Mouse (Mus musculus) limb, embryonic 14.5 days (tissue): ENCODE data around the gene Aldh1b1. TPM values are rescaled to one million over a fixed set of nuclear protein-coding genes. Genes with fewer than 3 reads are reported as not detected.
A peak's percentile ranks its signal among the peaks of the same experiment; 100 is the strongest.

Experiments
- ATAC-seq: fragments of 200-750 bp; cut with Nextera tagmentation; 2 replicates; pipeline ENCODE4 v1.8.0; 2017; ENCODE audit warnings: low read depth, moderate number of reproducible peaks, moderate TSS enrichment; ENCODE audit not compliant: low FRiP score
- DNase-seq: peaks from one replicate; pipeline ENCODE4 v3.0.0-alpha.2; 2015; ENCODE audit warnings: low spot score
- H3K27ac ChIP-seq: fragments of 300-500 bp; sonication (generic); replicated peaks from 2 replicates; pipeline ENCODE4 v1.5.1; 2014; ENCODE audit warnings: low read depth, mild to moderate bottlenecking, low read length, moderate library complexity, mixed read lengths
- H3K27me3 ChIP-seq: fragments of 300-500 bp; sonication (generic); 2 replicates; pipeline ENCODE4 v1.6.1; 2014; ENCODE audit warnings: low read length, mixed read lengths; ENCODE audit not compliant: control insufficient read depth, insufficient read depth
- H3K36me3 ChIP-seq: fragments of 300-500 bp; sonication (generic); 2 replicates; pipeline ENCODE4 v1.6.1; 2014; ENCODE audit warnings: mild to moderate bottlenecking, low read length, moderate library complexity, mixed read lengths; ENCODE audit not compliant: control insufficient read depth, insufficient read depth
- H3K4me1 ChIP-seq: fragments of 300-500 bp; sonication (generic); 2 replicates; pipeline ENCODE4 v1.6.1; 2014; ENCODE audit warnings: antibody characterized with exemption, low read length, mixed read lengths; ENCODE audit not compliant: control insufficient read depth, insufficient read depth
- H3K4me2 ChIP-seq: fragments of 300-500 bp; sonication (generic); replicated peaks from 2 replicates; pipeline ENCODE4 v1.6.1; 2014; ENCODE audit warnings: low read depth, mild to moderate bottlenecking, low read length, moderate library complexity; ENCODE audit not compliant: severe bottlenecking
- H3K4me3 ChIP-seq: fragments of 300-500 bp; sonication (generic); replicated peaks from 2 replicates; pipeline ENCODE4 v1.5.1; 2014; ENCODE audit warnings: low read length
- H3K9ac ChIP-seq: fragments of 300-500 bp; sonication (generic); 2 replicates; pipeline ENCODE4 v1.6.1; 2014; ENCODE audit warnings: mild to moderate bottlenecking, low read depth, low read length, moderate library complexity; ENCODE audit not compliant: severe bottlenecking
- H3K9me3 ChIP-seq: fragments of 300-500 bp; sonication (generic); 2 replicates; pipeline ENCODE4 v1.6.1; 2016; ENCODE audit warnings: low read length; ENCODE audit not compliant: control insufficient read depth
- POLR2A ChIP-seq: fragments of 200-500 bp; IDR thresholded peaks from 2 replicates; pipeline ENCODE4 v1.8.0; 2012; ENCODE audit warnings: inconsistent platforms, mild to moderate bottlenecking, moderate library complexity, borderline replicate concordance; ENCODE audit not compliant: insufficient read depth, insufficient read length; ENCODE audit errors: extremely low read depth
- WGBS: fragments of 180-500 bp; shearing (Covaris S2); extraction: QIAGEN DNeasy Blood & Tissue Kit; methylation state at CpG from one replicate; pipeline ENCODE4 v1.1.7; 2014; 5-methylcytosine and 5-hydroxymethylcytosine counted together
- polyA plus RNA-seq, 2 experiments: library from polyadenylated mRNA; depleted of rRNA in 1 of 2; stranded (reverse) in 1 of 2; unstranded in 1 of 2; fragments of >200 nt; fragmentation: Nextera tagmentation in 1 of 2; extraction: Ambion mirVana in 1 of 2; gene quantifications; 2 replicates each; pipeline versions ENCODE4 v1.2.1 to v1.2.3; 2012 to 2014

The Aldh1b1 gene
- polyA plus RNA-seq (2012; rRNA removed) (1.3 and 3.1 TPM in 2 replicates), polyA plus RNA-seq (2014; fragmentation: Nextera tagmentation; extraction: Ambion mirVana) (0.83 and 1.0 TPM in 2 replicates)

GRCm38 (mm10) chr4:45798964-45799363 lies at the start of gene Aldh1b1:
TSS of gene Aldh1b1 (plus strand) at chr4:45799022.
- Histone ChIP-seq H3K9ac (peak within 1 kb of the TSS; percentile 45), H3K4me1 (peaks cover 6% of the 10 kb centered on the region; the same call in 1 of the 2 replicates), H3K9me3 (no peaks in the 10 kb centered on the region), H3K27ac (no peak within 1 kb of the TSS), H3K27me3 (peaks cover 3% of the 10 kb centered on the region; the same call in 1 of the 2 replicates), H3K4me2 (peak within 1 kb of the TSS; percentile 76), H3K36me3 (no peaks in the 10 kb centered on the region), H3K4me3 (peak within 1 kb of the TSS; percentile 40)
- peak; percentile 80 for ATAC-seq
- WGBS = under 1% methylated on average over 22 of the region's 26 CpGs
- peak; percentile 66 for DNase-seq
- no peak for TF ChIP-seq POLR2A

DNA sequence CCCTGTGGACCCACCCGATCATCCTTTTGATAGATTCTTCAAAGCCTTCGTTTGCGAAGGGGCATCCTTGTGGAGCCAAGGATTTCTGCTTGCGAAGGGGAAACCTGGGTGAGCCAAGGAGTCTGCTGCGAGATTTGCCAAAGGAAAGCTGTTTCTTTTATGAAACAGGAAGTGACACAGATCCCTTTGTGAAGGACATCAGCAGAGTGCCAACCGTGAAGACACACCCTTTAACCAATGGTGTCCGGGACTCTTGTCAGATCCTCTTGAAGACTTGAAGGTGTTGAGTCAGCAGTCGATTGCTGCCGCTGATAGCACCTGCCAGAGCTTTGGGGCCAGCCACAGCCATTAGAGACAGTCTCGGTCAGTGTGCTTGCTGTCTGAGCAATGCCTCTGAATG lies 49.4 kb upstream of the Aldh1b1 start:
- H3K27ac ChIP-seq = no peak overlapping the region
- 76% methylated on average over 10 of the region's 10 CpGs for WGBS
- no peak overlapping the region for H3K4me3 ChIP-seq
- H3K9me3 ChIP-seq = no peaks in the 10 kb centered on the region
- ATAC-seq (no peak), DNase-seq (no peak)
- no peak overlapping the region for H3K4me2 ChIP-seq
- no peaks in the 10 kb centered on the region for H3K36me3 ChIP-seq
- no peak for TF ChIP-seq POLR2A
- no peaks in the 10 kb centered on the region for H3K27me3 ChIP-seq
- H3K4me1 ChIP-seq = peaks cover 7% of the 10 kb centered on the region; the same call in 1 of the 2 replicates
- no peak overlapping the region for H3K9ac ChIP-seq

DNA sequence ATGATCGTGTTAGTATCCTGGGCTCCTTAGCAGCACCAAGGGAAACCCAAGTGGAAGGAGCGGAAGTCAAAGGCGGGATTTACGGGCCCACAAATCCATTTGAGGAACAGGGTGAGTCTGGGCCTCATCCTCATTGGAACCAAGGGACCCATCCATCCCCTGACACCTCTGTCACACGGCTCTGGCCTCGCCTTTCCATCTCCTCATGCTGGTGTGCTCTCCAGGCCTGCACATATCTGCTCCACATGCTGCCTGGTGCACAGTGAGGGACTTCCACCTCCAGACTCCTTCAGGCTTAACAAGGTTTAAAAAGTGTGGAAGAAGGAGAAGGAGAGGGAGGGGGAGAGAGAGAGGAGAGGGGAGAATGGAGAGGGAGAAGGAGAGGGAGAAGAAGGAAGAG lies 48.3 kb upstream of the Aldh1b1 start:
- H3K9ac ChIP-seq = no peak overlapping the region
- H3K9me3 ChIP-seq = no peaks in the 10 kb centered on the region
- 55% methylated on average over 6 of the region's 6 CpGs for WGBS
- ATAC-seq (peak; percentile 81; the same call in 1 of the 2 replicates), DNase-seq (no peak)
- peaks cover 15% of the 10 kb centered on the region for H3K4me1 ChIP-seq
- no peak for TF ChIP-seq POLR2A
- H3K4me2 ChIP-seq = no peak overlapping the region
- H3K27me3 ChIP-seq = no peaks in the 10 kb centered on the region
- no peaks in the 10 kb centered on the region for H3K36me3 ChIP-seq
- no peak overlapping the region for H3K4me3 ChIP-seq
- H3K27ac ChIP-seq = no peak overlapping the region

- Histone ChIP-seq H3K27ac (no peak overlapping the region), H3K4me2 (no peak overlapping the region), H3K4me1 (peaks cover 18% of the 10 kb centered on the region), H3K9ac (no peak overlapping the region), H3K36me3 (no peaks in the 10 kb centered on the region), H3K9me3 (no peaks in the 10 kb centered on the region), H3K4me3 (no peak overlapping the region), H3K27me3 (no peaks in the 10 kb centered on the region)
- 32% methylated on average over 6 of the region's 6 CpGs for WGBS
- no peak for DNase-seq
- TF ChIP-seq POLR2A = no peak
- no peak for ATAC-seq
These were observed 45.5 kb upstream of the Aldh1b1 start for GRCm38 (mm10) chr4:45753211-45753809.

DNA sequence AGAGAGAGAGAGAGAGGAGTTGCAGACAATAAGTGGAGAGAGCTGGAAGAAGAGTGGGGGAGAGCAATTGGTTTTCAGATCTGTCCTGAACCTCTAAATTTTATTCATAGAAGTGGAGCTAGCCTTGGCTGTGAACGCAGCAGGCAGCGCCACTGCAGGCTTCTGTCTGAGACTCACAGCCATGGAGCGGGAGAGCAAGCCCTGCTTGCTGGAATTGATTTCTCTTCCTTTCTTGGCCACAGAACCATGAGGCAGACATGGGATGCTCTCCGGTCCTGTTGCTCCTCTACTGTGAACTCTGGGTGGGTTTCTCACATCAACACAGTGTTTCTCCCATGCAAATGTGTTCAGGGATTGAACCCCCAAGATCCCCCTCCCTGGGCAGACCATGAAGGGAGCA lies 44.7 kb upstream of the Aldh1b1 start:
- no peak for ATAC-seq
- 59% methylated on average over 4 of the region's 4 CpGs for WGBS
- H3K27ac ChIP-seq = no peak overlapping the region

More for the DNA sequence above, 44.7 kb upstream of the Aldh1b1 start:
- no peak overlapping the region for H3K4me2 ChIP-seq
- TF ChIP-seq POLR2A = no peak
- H3K27me3 ChIP-seq = no peaks in the 10 kb centered on the region
- no peaks in the 10 kb centered on the region for H3K36me3 ChIP-seq
- no peak overlapping the region for H3K4me3 ChIP-seq
- peaks cover 18% of the 10 kb centered on the region for H3K4me1 ChIP-seq
- H3K9ac ChIP-seq = no peak overlapping the region
- DNase-seq = no peak
- H3K9me3 ChIP-seq = no peaks in the 10 kb centered on the region
